Mouse (Mus musculus) Patski (cell line): ENCODE measurements at regions not wholly inside any gene's neighbourhood (a gene's known extent, or its start where the extent isn't known, plus 50 kb on each side); places are given as distances from the start of the nearest gene placed in this dataset.

Experiments
- ATAC-seq: fragments of 100-300 bp; one replicate; pipeline ENCODE4 v1.8.0; 2021
- CTCF ChIA-PET: fragments of 350-600 bp; sonication (Branson Sonifier 250); formaldehyde crosslinking; loops from one replicate; lab custom pipeline; 2022; ENCODE audit warnings: inconsistent platforms; lab: Charles Lee
- POLR2A ChIA-PET: fragments of 350-600 bp; sonication (Branson Sonifier 250); formaldehyde crosslinking; loops from one replicate; lab custom pipeline; 2022; ENCODE audit warnings: antibody characterized with exemption, inconsistent platforms; lab: Charles Lee
- DNase-seq: peaks from one replicate; pipeline ENCODE4 v3.0.0-alpha.2; 2011; ENCODE audit warnings: low read depth, low spot score
- H3K27me3 ChIP-seq: fragments of 371-371 bp; one replicate; pipeline ENCODE4 v1.5.1; 2021
- CTCF ChIP-seq: fragments of 100-300 bp; IDR thresholded peaks from one replicate; pipeline ENCODE4 v1.5.1; 2021
- in situ Hi-C: fragments of 300-500 bp; cut with MboI; formaldehyde crosslinking; loops from 3 replicates; pipeline ENCODE4 v1.11.1; 2018; ENCODE audit warnings: low pct_unique_long_range_greater_than_20kb, mixed read lengths

GRCm38 (mm10) chr3:37789711-37790110 lies 65.4 kb upstream of the Gm5148 start:
- CTCF ChIA-PET = interaction anchor here (1.7 kb wide), 1 partner anchor 9 kb away, joined by 8 read pairs; no protein-coding TSS in a partner anchor
- ATAC-seq = no peak
- in situ Hi-C loops = no loop called here
- no peak for DNase-seq
- POLR2A ChIA-PET = interaction anchor here (1.3 kb wide), 1 partner anchor 10 kb away, joined by 3 read pairs; no protein-coding TSS in a partner anchor
- TF ChIP-seq CTCF = no peak
- no peaks in the 10 kb centered on the region for H3K27me3 ChIP-seq

DNA sequence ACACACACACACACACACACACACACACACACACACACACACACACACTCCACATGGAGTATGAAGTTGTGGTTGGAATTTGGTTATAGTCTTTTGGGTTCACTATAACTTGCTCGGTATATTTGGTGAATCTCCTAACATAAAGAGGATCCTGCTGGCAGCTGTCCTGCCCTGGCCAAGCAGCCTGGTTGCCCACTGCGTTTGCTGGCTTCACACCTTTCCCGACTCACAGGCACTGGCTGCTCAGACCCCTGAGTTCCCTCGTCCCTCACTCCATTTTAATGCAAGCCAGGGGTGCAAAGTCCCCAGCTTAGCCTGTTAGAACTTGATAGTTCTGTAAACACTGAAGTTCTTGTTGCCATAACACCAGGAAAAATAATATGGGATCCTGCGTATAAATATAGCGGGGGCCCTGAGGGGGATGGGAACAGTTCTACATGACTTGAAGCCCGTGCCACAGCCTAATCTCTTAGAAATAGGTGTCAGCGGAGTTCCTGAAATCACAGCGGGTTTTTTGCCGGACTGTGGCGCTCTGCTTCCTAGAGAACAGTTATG lies 64.9 kb upstream of the Gm5148 start:
- no peak for TF ChIP-seq CTCF
- CTCF ChIA-PET = no interaction called here
- DNase-seq (no peak), ATAC-seq (no peak)
- POLR2A ChIA-PET = interaction anchor here (0.6 to 1.3 kb wide), 2 partner anchors 9 to 148 kb away, joined by 3 read pairs; no protein-coding TSS in a partner anchor
- in situ Hi-C loops = no loop called here
- H3K27me3 ChIP-seq = no peaks in the 10 kb centered on the region

DNA sequence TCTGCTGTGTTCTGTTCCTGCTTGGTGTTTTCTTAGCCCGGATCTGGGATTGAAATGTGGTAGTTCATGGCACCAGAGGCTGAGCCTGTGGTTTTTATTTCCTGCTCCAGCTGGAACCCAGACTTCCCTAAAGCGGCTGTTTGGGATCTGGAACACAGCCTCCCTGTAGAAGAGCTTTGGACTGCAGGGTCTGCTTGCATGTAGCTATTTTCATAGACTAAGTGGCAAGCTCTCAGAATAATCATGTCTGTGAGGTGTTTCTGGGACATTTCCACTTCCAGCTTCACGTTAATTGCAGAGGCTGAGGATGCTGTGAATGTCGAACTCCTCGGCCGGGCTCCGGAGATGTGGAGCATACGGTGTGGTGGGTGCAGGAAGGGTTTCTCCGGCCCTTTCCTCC lies 64.1 kb upstream of the Gm5148 start:
- DNase-seq (no peak), ATAC-seq (no peak)
- POLR2A ChIA-PET = interaction anchor here (0.6 kb wide), 1 partner anchor 147 kb away, joined by 3 read pairs; no protein-coding TSS in a partner anchor
- in situ Hi-C loops = no loop called here
- CTCF ChIA-PET = no interaction called here
- no peaks in the 10 kb centered on the region for H3K27me3 ChIP-seq
- TF ChIP-seq CTCF = no peak

- no peak for ATAC-seq
- POLR2A ChIA-PET = interaction anchor here (1.4 kb wide), 1 partner anchor 15 kb away, joined by 5 read pairs; no protein-coding TSS in a partner anchor
- in situ Hi-C loops = no loop called here
These were observed 62.5 kb upstream of the Gm5148 start for GRCm38 (mm10) chr3:37786792-37787191.

DNA sequence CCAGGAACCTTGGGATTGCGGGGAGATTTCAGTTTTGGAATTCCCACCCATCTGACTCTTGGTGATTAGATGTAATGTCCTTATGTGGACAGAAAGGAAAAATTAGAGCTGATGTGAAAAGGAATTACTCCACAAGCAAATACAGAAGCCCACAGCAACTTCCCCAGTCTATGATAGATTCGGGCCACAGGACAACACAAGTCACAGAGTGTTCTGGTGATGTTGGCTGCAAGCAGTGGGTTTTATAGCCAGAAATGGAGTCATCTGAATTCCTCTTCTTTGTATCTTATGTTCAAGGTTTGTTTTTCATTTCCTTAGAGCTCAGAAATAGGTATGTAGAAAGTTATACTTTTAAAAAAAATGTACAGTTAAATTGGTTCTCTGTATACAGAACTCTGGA lies 56.8 kb upstream of the Gm5148 start:
- in situ Hi-C loops = no loop called here
- no peak for DNase-seq
- no peaks in the 10 kb centered on the region for H3K27me3 ChIP-seq
- ATAC-seq = no peak
- CTCF ChIA-PET = interaction anchor here (0.7 to 2.2 kb wide), 6 partner anchors 9 to 47 kb away, joined by 3 to 10 read pairs (median 4); no protein-coding TSS in a partner anchor
- POLR2A ChIA-PET = no interaction called here
- no peak for TF ChIP-seq CTCF

More at GRCm38 (mm10) chr3:37786792-37787191, 62.5 kb upstream of the Gm5148 start:
- no peaks in the 10 kb centered on the region for H3K27me3 ChIP-seq
- TF ChIP-seq CTCF = no peak
- DNase-seq = no peak
- CTCF ChIA-PET = no interaction called here

GRCm38 (mm10) chr3:37779867-37780475 lies 55.7 kb upstream of the Gm5148 start:
- in situ Hi-C loops = no loop called here
- DNase-seq = peak; percentile 95
- H3K27me3 ChIP-seq = no peaks in the 10 kb centered on the region
- CTCF ChIA-PET = interaction anchor here (0.7 to 2.2 kb wide), 9 partner anchors 9 to 140 kb away, joined by 3 to 10 read pairs (median 4); partner anchors contain the start of gene Spry1
- no peak for TF ChIP-seq CTCF
- peak; percentile 96 for ATAC-seq
- POLR2A ChIA-PET = interaction anchor here (0.8 to 1.7 kb wide), 6 partner anchors 10 to 140 kb away, joined by 3 to 6 read pairs (median 4); partner anchors contain the start of gene Spry1

DNA sequence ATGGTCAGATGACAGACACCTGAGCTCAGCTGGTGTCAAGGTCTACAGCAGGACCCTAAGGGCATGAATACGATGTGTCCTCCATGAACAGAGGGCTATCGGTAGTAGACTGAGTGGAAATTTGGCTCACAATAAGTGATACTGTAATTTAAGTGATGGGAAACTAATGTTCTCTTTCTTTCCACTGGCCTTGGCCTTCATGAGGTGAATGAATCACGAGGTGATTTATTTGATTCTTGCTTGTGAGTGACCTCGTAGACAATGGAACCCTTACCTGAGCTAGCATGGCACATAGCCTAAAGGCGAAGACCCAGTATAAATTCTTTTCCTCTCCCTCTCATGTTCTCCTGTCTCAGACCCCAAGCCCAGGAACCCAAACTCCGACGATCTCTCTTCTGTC lies 54.1 kb upstream of the Gm5148 start:
- no peak for DNase-seq

DNA sequence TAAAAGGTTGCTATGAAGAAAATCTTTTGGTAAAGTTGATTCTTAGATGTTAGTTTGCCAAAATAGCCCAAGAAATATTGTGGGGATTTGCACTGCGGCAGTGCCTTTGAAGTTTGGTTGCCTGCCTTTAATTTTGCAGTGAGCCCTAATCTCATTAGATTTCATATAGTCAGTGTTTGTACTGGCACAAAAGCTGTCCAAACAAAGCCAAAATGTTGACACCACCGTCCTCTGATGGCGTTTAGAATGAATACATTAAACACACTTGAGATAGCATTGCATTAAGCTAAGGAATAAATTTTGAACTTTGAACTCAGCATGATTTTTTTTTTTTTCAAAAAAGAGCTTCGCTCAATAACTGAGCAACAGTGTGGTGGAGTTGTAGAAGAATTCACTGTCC lies 51.9 kb upstream of the Gm5148 start:
- H3K27me3 ChIP-seq = no peaks in the 10 kb centered on the region
- TF ChIP-seq CTCF = no peak
- ChIA-PET POLR2A (no interaction called here), CTCF (interaction anchor here (1.0 to 1.7 kb wide), 5 partner anchors 11 to 102 kb away, joined by 3 to 4 read pairs (median 3); no protein-coding TSS in a partner anchor)
- in situ Hi-C loops = no loop called here
- ATAC-seq = no peak
- DNase-seq = no peak

More for the DNA sequence above, 54.1 kb upstream of the Gm5148 start:
- CTCF ChIA-PET = interaction anchor here (0.6 to 1.5 kb wide), 4 partner anchors 9 to 139 kb away, joined by 3 to 7 read pairs (median 4); partner anchors contain the start of gene Spry1
- in situ Hi-C loops = no loop called here
- H3K27me3 ChIP-seq = no peaks in the 10 kb centered on the region
- ATAC-seq = no peak
- no peak for TF ChIP-seq CTCF
- POLR2A ChIA-PET = interaction anchor here (0.7 to 1.7 kb wide), 2 partner anchors 11 to 13 kb away, joined by 3 to 4 read pairs; no protein-coding TSS in a partner anchor
